Mouse (Mus musculus): ENCODE data around the gene Gabra3. TPM values are rescaled to one million over a fixed set of nuclear protein-coding genes. Genes with fewer than 3 reads are reported as not detected.

The Gabra3 gene
- polyA plus RNA-seq, 1 experiment, result 0.49 TPM

DNA sequence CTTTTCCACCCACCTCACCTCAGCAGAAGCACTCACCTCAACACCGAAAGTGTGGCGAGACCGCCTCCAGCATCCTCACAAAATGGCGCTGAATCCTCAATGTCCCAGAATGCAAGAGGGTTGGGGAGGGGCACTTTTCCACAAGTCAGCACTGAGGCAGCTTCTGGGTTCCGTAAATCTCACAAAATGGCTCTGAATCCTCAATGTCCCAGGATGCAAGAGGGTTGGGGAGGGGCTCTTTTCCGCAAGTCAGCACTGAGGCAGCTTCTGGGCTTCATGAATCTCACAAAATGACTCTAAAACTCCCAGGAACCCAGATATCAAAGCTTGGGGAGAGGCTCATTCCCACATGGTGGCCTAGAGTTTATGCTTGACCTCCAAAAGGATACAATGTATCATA is 269.9 kb downstream of the Gabra3 start, which contains the start of gene Magea10:
Magea10 (minus strand) TSS at position 101 of the 400 bp plus-strand sequence.
- H3K36me3 ChIP-seq (ENCODE audit: control insufficient read depth, insufficient read depth, low read length), result no peaks in the 10 kb centered on the region
- 91% methylated on average over 6 of the region's 6 CpGs for WGBS
- H3K27me3 ChIP-seq (ENCODE audit: control insufficient read depth, insufficient read depth, low read length), result no peaks in the 10 kb centered on the region
- H3K4me3 ChIP-seq (ENCODE audit: low read depth, low read length), result no peak within 1 kb of the TSS
- TF ChIP-seq POLR2A (IDR thresholded peaks at IDR 0.05; ENCODE audit: low read depth, low read length), result no peak
- TF ChIP-seq CTCF (IDR thresholded peaks at IDR 0.05; ENCODE audit: extremely low read depth, insufficient read length, insufficient replicate concordance, low read depth, low read length), result no peak
- H3K27ac ChIP-seq (ENCODE audit: insufficient read depth, low read depth, low read length), result no peak within 1 kb of the TSS
- H3K4me1 ChIP-seq (ENCODE audit: control insufficient read depth, insufficient read depth, insufficient read length, low read length), result no peaks in the 10 kb centered on the region

Other genes with a start within 250 kb of the Gabra3 start
- gene Gabrq, start 168.3 kb upstream of the Gabra3 start, polyA plus RNA-seq (2012; rRNA removed), result 0.03 and 0.05 TPM in 2 replicates